Mouse (Mus musculus) testis, adult 2 months (tissue): Measurements from ENCODE around the gene Rnf146.

ENCODE experiments used
- CTCF ChIP-seq: fragments of 200-500 bp; IDR thresholded peaks from 2 replicates; pipeline ENCODE4 v1.5.1; 2012; ENCODE audit warnings: low read depth, mild to moderate bottlenecking, inconsistent platforms, low read length, moderate library complexity; ENCODE audit not compliant: control insufficient read depth, insufficient read depth, insufficient replicate concordance
- POLR2A ChIP-seq: fragments of 200-500 bp; IDR thresholded peaks from 2 replicates; pipeline ENCODE4 v1.6.1; 2012; ENCODE audit warnings: low read depth, mild to moderate bottlenecking, inconsistent platforms, low read length, moderate library complexity; ENCODE audit not compliant: control insufficient read depth

- peak; percentile 87 for TF ChIP-seq POLR2A
- no peak for TF ChIP-seq CTCF
These were observed 612 bp downstream of the Rnf146 start for GRCm38 (mm10) chr10:29361464-29362196.
